Mouse (Mus musculus) liver, adult (tissue): ENCODE results near the gene Orai3.

Experiments used
- GATA4 ChIP-seq: IDR thresholded peaks from 2 replicates; pipeline ENCODE4 v1.6.1; 2014; ENCODE audit warnings: mild to moderate bottlenecking, low read length; ENCODE audit not compliant: insufficient replicate concordance

Gene Orai3

GRCm38 (mm10) chr7:127773664-127774384, 4.2 kb downstream of the Orai3 start:
- no peak for TF ChIP-seq GATA4

- no peak for TF ChIP-seq GATA4
Measured at GRCm38 (mm10) chr7:127776426-127776825, 6.8 kb downstream of the Orai3 start, which contains the start of gene Setd1a. Gene Setd1a (plus strand): TSS chr7:127776670.

DNA sequence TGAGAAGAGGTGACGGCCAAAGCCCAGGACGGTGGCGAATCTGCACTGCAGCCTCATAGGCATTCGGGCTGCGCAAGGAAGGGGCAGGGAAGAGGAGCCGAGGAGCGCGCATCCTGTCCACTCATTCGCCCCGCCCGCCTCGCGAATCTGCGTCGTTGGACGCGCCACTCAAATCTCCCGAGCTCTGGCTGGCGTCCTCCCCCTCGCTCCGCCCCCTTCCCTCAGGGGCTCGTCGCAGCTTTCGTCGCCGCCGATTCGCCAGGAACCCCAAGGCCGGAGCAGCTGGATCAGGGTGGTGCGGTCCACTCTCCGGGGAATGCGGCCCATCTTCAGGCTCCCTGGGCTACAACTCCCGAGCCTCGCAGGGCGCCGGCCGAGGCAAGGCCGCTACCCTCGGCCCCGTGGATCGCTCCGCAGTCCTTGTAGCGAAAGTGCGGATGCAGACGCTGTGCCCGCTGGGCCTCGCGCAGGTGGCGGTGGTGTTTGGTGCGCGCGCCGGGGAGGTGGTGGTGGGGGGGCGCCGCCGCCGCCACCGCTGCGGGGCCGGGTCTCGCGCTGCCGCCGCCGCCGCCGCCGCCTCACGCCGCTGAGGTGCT, 7.4 kb downstream of the Orai3 start:
- peak; percentile 68; the same call in 1 of the 2 replicates for TF ChIP-seq GATA4

DNA sequence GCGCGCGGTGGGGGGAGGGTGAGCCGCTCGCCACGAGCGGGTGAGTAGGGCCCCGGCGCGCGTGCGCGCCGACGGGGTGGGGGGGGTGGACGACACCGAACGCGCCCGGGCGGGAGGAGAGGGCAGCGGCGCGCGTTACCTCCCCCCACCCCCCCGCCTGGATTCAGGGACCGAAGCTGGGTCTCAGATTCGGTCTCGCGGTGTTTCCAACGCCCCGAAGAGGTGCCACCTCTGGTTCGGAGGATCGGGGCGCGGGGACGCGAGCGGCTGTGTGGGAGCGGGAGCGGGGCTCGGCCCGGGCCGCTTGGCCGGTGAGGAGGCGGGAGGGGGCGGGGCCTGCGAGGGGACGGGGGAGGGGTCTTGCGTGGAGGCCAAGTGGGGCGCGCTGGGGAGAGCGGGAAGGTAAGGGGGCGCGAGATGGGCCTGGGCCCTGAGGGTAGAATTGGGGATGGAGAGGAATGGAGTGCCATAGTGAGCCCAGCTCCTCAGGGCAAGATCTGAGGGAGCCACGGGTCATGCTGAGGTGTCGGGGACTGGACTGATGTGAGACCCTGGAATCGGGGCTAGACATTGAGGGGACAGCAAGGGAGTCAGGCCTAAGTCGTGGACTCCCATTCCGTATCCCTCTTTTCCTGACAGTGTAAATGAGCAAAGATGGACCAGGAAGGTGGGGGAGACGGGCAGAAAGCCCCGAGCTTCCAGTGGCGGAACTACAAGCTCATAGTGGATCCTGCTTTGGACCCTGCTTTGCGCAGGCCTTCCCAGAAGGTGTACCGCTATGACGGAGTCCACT, 8.1 kb downstream of the Orai3 start:
- no peak for TF ChIP-seq GATA4

DNA sequence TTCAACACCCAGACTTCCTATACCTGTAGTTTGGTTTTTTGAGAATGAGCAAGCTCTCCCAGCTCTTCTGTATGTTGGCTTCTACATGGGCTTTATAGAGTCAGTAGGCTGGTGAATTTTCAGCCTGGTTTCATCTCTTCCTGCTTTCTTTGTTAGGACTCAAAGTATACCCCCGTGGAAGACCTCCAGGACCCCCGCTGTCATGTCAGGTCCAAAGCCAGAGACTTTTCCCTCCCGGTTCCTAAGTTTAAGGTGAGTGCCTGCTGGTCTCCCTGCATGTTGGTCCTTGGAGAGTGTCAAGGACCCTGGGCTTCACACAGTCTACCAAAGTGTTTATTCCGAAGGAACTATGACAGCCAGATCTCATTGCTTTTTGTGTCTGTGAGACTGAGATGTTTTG, 8.7 kb downstream of the Orai3 start:
- TF ChIP-seq GATA4, result no peak

DNA sequence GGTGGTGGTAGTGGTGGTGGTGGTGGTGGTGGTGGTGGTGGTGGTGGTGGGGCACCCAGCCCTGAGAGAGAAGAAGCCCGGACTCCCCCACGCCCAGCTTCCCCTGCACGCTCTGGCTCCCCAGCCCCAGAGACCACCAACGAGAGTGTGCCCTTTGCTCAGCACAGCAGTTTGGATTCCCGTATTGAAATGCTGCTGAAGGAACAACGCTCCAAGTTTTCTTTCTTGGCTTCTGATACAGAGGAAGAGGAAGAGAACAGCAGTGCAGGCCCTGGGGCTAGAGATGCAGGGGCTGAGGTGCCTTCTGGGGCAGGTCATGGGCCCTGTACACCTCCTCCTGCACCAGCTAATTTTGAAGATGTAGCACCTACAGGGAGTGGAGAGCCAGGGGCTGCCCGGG, 15.7 kb downstream of the Orai3 start, which contains the start of gene Gm49388:
Gene Gm49388 (plus strand): TSS at position 301 of the 400 bp plus-strand sequence.
- no peak for TF ChIP-seq GATA4

GRCm38 (mm10) chr7:127797076-127797845, 27.6 kb downstream of the Orai3 start:
- no peak for TF ChIP-seq GATA4

DNA sequence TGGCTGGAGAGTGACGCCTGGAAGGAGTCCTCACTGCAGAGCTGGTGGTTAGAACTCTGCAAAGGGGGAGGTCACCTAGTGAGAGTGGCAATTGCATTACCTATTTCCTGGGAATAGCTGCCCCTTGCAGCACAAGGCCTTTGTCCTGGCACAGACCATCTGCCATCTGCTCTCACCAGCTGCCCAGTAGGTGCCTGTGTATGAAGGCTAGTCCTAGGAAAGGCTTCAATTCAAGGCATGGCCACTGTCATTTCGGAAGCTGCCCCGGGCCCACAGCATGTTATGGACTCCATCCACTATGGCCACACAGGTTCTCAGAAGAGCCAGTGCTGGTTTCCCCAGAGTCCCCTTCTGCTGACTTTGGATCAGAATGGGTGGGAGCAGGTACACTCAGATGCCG, 29.0 kb downstream of the Orai3 start:
- no peak for TF ChIP-seq GATA4

- TF ChIP-seq GATA4, result no peak
Measured at GRCm38 (mm10) chr7:127799211-127799610, 29.6 kb downstream of the Orai3 start.

DNA sequence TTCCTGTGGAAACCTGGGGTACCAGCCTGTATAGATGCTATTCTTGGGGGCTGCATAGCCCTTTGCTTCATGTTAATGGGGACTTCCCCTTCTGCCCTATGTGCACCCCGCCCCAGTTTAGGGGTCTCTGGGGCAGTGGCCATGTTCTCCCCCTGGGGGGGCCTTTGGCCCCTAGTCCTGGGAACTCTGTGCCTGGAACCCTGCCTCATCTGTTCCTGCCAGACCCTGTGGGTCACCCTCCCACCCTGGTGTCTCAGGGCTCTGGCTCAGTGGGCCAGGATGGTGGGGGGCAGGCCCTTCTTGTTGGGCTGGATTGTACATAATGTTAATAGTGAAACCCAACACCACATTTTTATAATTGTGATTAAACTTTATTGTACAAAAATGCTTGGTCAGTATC, 30.1 kb downstream of the Orai3 start:
- no peak for TF ChIP-seq GATA4

DNA sequence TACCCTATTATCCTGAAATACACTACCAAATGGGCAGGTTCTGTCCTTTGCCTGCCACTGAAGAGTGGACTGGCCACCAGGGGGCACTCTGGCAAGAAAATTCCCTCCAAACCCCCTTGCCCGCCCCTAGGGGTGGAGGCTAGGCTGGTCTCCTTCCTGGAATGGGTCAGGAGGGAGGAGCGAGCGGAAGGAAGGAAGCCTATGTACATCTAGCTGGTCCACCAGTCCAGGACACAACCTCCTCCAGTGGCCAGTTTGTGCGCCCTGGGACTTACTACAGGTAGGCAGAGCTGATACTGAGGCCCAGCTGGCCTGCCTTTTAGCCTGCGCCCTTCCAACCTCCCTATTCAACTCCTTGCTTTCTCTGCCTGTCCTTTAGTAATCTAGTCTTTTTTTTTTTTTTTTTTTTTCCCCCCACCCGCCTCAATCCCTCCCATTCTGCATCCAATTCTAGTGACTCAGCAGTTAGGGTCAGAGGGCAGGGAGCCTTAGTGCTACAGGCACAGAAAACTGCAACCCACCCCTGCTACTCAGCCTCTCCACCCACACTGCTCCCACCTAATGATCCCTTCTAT, 30.9 kb downstream of the Orai3 start, which contains the start of gene Hsd3b7:
Gene Hsd3b7 (plus strand): TSS at position 170 of the 575 bp plus-strand sequence.
- TF ChIP-seq GATA4, result no peak; the same call in 1 of the 2 replicates

DNA sequence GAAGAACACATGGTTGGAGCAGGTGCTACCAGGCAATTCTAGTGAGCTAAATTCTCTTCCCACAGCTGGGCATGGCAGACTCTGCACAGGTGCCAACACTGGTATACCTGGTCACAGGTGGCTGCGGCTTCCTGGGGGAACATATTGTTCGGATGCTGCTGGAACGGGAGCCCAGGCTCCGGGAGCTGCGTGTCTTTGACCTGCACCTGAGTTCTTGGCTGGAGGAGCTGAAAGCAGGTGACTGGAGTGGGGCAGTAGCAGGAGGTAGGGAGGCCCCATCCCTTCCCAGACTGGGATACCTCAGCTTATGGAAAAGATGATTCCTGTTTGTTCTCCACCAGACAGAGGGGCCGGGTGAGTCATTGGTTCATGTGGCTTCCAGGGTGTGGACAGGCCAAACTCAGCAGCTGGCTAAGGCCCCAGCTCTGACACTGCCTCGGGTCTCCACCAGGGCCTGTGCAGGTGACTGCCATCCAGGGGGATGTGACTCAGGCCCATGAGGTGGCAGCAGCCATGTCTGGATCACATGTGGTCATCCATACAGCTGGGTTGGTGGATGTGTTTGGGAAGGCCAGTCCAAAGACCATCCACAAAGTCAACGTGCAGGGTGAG, 31.5 kb downstream of the Orai3 start:
- no peak for TF ChIP-seq GATA4

GRCm38 (mm10) chr7:127802313-127802712, 32.7 kb downstream of the Orai3 start:
- no peak for TF ChIP-seq GATA4

GRCm38 (mm10) chr7:127808821-127809220, 39.2 kb downstream of the Orai3 start:
- no peak for TF ChIP-seq GATA4
